Mouse (Mus musculus): ENCODE measurements at regions not wholly inside any gene's neighbourhood (a gene's known extent, or its start where the extent isn't known, plus 50 kb on each side); places are given as distances from the start of the nearest gene placed in this dataset.

GRCm38 (mm10) chr14:71276309-71276791 lies 676.7 kb upstream of the Fam160b2 start:
- no peak for ATAC-seq (ENCODE audit: insufficient read depth)
- H3K27me3 ChIP-seq (ENCODE audit: control insufficient read depth, insufficient read depth, low read length): no peaks in the 10 kb centered on the region
- no peaks in the 10 kb centered on the region for H3K9me3 ChIP-seq (ENCODE audit: control insufficient read depth, low read length)
- no peaks in the 10 kb centered on the region for H3K36me3 ChIP-seq (replicated peaks; ENCODE audit: control insufficient read depth, insufficient read depth, low read depth)
- H3K4me1 ChIP-seq (replicated peaks; ENCODE audit: control insufficient read depth in 2 of 2, insufficient read depth in 2 of 2, low read length in 1 of 2): no peaks in the 10 kb centered on the region
- no peak for DNase-seq (ENCODE audit: low read depth in 3 of 3, low spot score in 3 of 3)
- no peak for TF ChIP-seq EP300 (IDR thresholded peaks at IDR 0.05; ENCODE audit: low read depth)
- no peak for TF ChIP-seq CTCF (IDR thresholded peaks at IDR 0.05; ENCODE audit: low read depth)
- 48% methylated on average over 12 of the region's 12 CpGs for WGBS (ENCODE audit: insufficient replicate concordance)
- no peak overlapping the region for H3K27ac ChIP-seq
- no peak overlapping the region for H3K4me3 ChIP-seq (ENCODE audit: insufficient read depth in 1 of 2, low read depth in 2 of 2, low read length in 2 of 2)
- H3K4me2 ChIP-seq (ENCODE audit: low read depth): no peak overlapping the region
- no peak overlapping the region for H3K9ac ChIP-seq (replicated peaks)

- no peak overlapping the region for H3K4me2 ChIP-seq (ENCODE audit: low read depth)
- no peaks in the 10 kb centered on the region for H3K4me1 ChIP-seq (replicated peaks; ENCODE audit: control insufficient read depth in 2 of 2, insufficient read depth in 2 of 2, low read length in 1 of 2)
- H3K9ac ChIP-seq (replicated peaks): no peak overlapping the region
- H3K36me3 ChIP-seq (replicated peaks; ENCODE audit: control insufficient read depth, insufficient read depth, low read depth): no peaks in the 10 kb centered on the region
- WGBS (ENCODE audit: insufficient replicate concordance): 77% methylated on average over 2 of the region's 2 CpGs
- no peaks in the 10 kb centered on the region for H3K27me3 ChIP-seq (ENCODE audit: control insufficient read depth, insufficient read depth, low read length)
- H3K27ac ChIP-seq: no peak overlapping the region
- ATAC-seq (ENCODE audit: insufficient read depth) (no peak), DNase-seq (ENCODE audit: low read depth in 3 of 3, low spot score in 3 of 3) (no peak)
- no peak overlapping the region for H3K4me3 ChIP-seq (ENCODE audit: insufficient read depth in 1 of 2, low read depth in 2 of 2, low read length in 2 of 2)
- H3K9me3 ChIP-seq (ENCODE audit: control insufficient read depth, low read length): no peaks in the 10 kb centered on the region
- TF ChIP-seq EP300 (IDR thresholded peaks at IDR 0.05; ENCODE audit: low read depth) (no peak), CTCF (IDR thresholded peaks at IDR 0.05; ENCODE audit: low read depth) (no peak)
These were observed 672.8 kb upstream of the Fam160b2 start for GRCm38 (mm10) chr14:71272470-71272869.

- H3K9me3 ChIP-seq (ENCODE audit: control insufficient read depth, low read length): no peaks in the 10 kb centered on the region
- H3K27me3 ChIP-seq (ENCODE audit: control insufficient read depth, insufficient read depth, low read length): no peaks in the 10 kb centered on the region
- no peak overlapping the region for H3K27ac ChIP-seq
- 77% methylated on average over 4 of the region's 4 CpGs for WGBS (ENCODE audit: insufficient replicate concordance)
- H3K4me3 ChIP-seq (ENCODE audit: insufficient read depth in 1 of 2, low read depth in 2 of 2, low read length in 2 of 2): no peak overlapping the region
- TF ChIP-seq EP300 (IDR thresholded peaks at IDR 0.05; ENCODE audit: low read depth) (no peak), CTCF (IDR thresholded peaks at IDR 0.05; ENCODE audit: low read depth) (no peak)
- no peak overlapping the region for H3K4me2 ChIP-seq (ENCODE audit: low read depth)
- no peaks in the 10 kb centered on the region for H3K36me3 ChIP-seq (replicated peaks; ENCODE audit: control insufficient read depth, insufficient read depth, low read depth)
- no peak for ATAC-seq (ENCODE audit: insufficient read depth)
- DNase-seq (ENCODE audit: low read depth in 3 of 3, low spot score in 3 of 3): no peak
- H3K4me1 ChIP-seq (replicated peaks; ENCODE audit: control insufficient read depth in 2 of 2, insufficient read depth in 2 of 2, low read length in 1 of 2): peaks cover 0 to 2% of the 10 kb centered on the region in 2 experiments; a peak in 1 of 4 replicates
- H3K9ac ChIP-seq (replicated peaks): no peak overlapping the region
These were observed 658.0 kb upstream of the Fam160b2 start for GRCm38 (mm10) chr14:71257650-71258049.

- WGBS (ENCODE audit: insufficient replicate concordance): 65% methylated on average over 1 of the region's 1 CpGs
- Histone ChIP-seq H3K27me3 (ENCODE audit: control insufficient read depth, insufficient read depth, low read length) (no peaks in the 10 kb centered on the region), H3K9ac (replicated peaks) (no peak overlapping the region), H3K9me3 (ENCODE audit: control insufficient read depth, low read length) (no peaks in the 10 kb centered on the region), H3K27ac (no peak overlapping the region), H3K36me3 (replicated peaks; ENCODE audit: control insufficient read depth, insufficient read depth, low read depth) (no peaks in the 10 kb centered on the region), H3K4me3 (ENCODE audit: insufficient read depth in 1 of 2, low read depth in 2 of 2, low read length in 2 of 2) (no peak overlapping the region), H3K4me1 (replicated peaks; ENCODE audit: control insufficient read depth in 2 of 2, insufficient read depth in 2 of 2, low read length in 1 of 2) (peaks cover 0 to 5% of the 10 kb centered on the region in 2 experiments; a peak in 2 of 4 replicates), H3K4me2 (ENCODE audit: low read depth) (no peak overlapping the region)
- ATAC-seq (ENCODE audit: insufficient read depth) (no peak), DNase-seq (ENCODE audit: low read depth in 3 of 3, low spot score in 3 of 3) (no peak)
- no peak for TF ChIP-seq EP300 (IDR thresholded peaks at IDR 0.05; ENCODE audit: low read depth)
- TF ChIP-seq CTCF (IDR thresholded peaks at IDR 0.05; ENCODE audit: low read depth): no peak
These were observed 654.6 kb upstream of the Fam160b2 start for GRCm38 (mm10) chr14:71254207-71254606.

GRCm38 (mm10) chr14:71252136-71252535 lies 652.5 kb upstream of the Fam160b2 start:
- DNase-seq (ENCODE audit: low read depth in 3 of 3, low spot score in 3 of 3) (no peak), ATAC-seq (ENCODE audit: insufficient read depth) (no peak)
- 55% methylated on average over 3 of the region's 3 CpGs for WGBS (ENCODE audit: insufficient replicate concordance)

More at GRCm38 (mm10) chr14:71252136-71252535, 652.5 kb upstream of the Fam160b2 start:
- Histone ChIP-seq H3K9me3 (ENCODE audit: control insufficient read depth, low read length) (no peaks in the 10 kb centered on the region), H3K27ac (no peak overlapping the region), H3K27me3 (ENCODE audit: control insufficient read depth, insufficient read depth, low read length) (no peaks in the 10 kb centered on the region), H3K4me1 (replicated peaks; ENCODE audit: control insufficient read depth in 2 of 2, insufficient read depth in 2 of 2, low read length in 1 of 2) (peaks cover 0 to 5% of the 10 kb centered on the region in 2 experiments; a peak in 2 of 4 replicates), H3K4me2 (ENCODE audit: low read depth) (no peak overlapping the region), H3K9ac (replicated peaks) (no peak overlapping the region), H3K4me3 (ENCODE audit: insufficient read depth in 1 of 2, low read depth in 2 of 2, low read length in 2 of 2) (no peak overlapping the region), H3K36me3 (replicated peaks; ENCODE audit: control insufficient read depth, insufficient read depth, low read depth) (no peaks in the 10 kb centered on the region)
- TF ChIP-seq CTCF (IDR thresholded peaks at IDR 0.05; ENCODE audit: low read depth) (no peak), EP300 (IDR thresholded peaks at IDR 0.05; ENCODE audit: low read depth) (no peak)
